Mouse (Mus musculus) gastrocnemius, postnatal 4 days (tissue): ENCODE measurements around the gene Pkp4. TPM values are rescaled to one million over a fixed set of nuclear protein-coding genes. Genes with fewer than 3 reads are reported as not detected.
"Not testable (repeated sequence)": the region's sequence is repeated elsewhere in the genome, so short reads cannot be mapped to it uniquely, and the experiment has no call there.

Experiments used
- DNase-seq, 2 experiments: peaks; one replicate each; pipeline ENCODE4 v3.0.0; 2021 to 2022; ENCODE audit warnings: low spot score in 2 of 2, mixed read lengths in 2 of 2
- total RNA-seq, 2 experiments: library from RNA; stranded (reverse); gene quantifications; 2 replicates each; pipeline ENCODE4 v1.2.3; 2021

Pkp4 gene
- total RNA-seq, 2 experiments from 2014 or later: 41.1 to 41.3 TPM

DNA sequence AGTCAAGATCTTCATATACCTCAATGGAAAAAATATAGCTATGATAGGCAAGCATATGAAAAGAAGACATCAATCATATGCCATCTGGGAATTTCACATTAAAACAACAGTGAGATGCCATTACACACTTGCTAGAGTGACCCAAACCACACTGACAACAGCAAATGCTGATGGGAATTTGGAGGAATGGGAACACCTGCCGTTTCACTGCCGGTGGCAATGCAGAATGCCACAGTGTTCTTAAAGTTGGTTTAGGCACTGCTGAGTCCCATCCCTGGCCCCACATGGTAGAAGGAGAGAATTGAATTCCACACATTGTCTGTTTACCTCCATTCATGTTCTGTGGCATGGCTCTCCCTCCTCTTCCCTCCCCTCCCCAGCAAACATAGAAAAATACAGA is 212.5 kb downstream of the Pkp4 start:
- no peak for DNase-seq

- DNase-seq: no peak
Observed at GRCm38 (mm10) chr2:59378096-59378495, 217.4 kb downstream of the Pkp4 start.

- not testable (repeated sequence) for DNase-seq
Observed at GRCm38 (mm10) chr2:59378861-59379260, 218.2 kb downstream of the Pkp4 start.

- DNase-seq: no peak
Observed at GRCm38 (mm10) chr2:59383231-59383630, 222.6 kb downstream of the Pkp4 start.

DNA sequence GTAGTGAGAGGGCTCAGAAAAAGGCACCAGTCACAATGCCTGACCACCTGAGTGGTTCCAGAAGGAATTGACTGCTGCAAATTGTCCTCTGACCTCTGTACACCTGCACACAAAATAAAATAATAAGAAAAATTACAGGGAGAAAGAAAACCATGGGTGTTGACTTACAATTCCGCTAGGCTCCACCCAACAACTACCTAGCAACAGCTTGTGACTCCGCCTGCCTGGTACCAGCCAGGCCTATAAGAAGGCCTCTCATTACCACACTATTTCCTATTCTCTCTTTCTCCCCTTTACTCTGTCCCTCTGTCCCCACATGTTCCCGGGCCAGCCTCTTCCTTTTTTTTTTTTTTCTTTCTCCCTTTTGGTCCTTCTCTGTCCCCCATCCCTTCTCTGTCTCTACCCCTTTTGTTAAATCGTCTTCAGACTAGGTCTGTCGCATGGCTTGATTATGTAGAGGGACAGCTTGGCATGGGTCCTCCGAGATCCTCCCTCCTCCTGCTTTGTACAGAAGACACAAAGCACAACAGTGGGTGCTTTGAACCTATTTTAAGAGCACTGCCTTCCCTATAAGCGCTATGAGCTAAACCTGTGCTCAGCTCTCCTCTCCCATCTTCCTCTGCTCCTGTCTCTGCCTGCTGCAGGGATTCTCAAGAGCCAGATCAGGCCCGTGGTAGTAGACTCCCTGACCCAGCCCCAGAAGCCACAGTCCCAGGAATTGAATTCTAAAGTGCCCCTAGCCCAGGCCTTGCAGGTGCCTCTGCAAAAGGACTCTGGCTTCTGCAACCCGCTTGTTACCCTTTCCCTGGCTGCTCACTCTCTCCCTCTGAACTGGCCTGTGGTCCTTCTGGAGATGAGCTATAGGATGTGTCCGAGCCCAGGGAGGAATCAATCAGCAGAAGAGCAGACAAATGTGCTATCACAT is 223.5 kb downstream of the Pkp4 start:
- no peak for DNase-seq

- DNase-seq: no peak
Observed at GRCm38 (mm10) chr2:59385211-59385935, 224.7 kb downstream of the Pkp4 start.

DNA sequence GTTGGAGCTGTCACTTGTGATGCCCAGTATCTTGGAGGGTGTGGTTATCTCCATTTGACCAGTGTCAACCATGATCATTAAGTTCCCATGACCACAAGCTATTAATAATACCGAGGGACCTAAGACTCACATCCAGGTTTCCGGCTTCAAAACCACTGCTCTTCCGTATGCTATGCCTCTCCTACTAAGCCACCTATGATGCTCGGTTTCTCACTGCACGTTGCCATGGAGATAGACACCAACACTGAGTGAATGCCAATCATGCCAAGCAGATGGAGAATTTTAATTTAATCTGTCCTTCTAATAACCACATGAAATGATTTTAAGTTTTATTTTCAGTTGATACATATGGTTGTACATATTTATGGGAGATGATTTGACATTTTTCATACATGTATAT is 229.3 kb downstream of the Pkp4 start:
- no peak for DNase-seq

DNA sequence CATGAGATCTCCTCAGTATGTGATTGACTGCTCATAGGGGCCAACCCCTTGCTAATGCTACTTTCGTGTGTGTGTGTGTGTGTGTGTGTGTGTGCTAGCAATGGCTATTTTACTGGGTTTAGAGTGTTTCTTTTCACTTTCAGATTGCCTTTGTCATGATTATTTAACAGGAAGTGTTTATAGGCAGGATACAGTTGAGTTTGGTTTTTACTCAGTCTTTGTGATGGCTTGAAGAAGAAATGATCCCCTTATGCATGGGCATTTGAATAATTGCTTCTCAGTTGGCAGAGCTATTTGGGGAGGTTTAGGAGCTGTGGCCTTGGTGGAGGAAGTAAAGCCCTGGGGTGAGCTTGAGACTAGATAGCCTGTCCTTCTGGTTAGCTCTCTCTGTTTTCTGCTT is 232.5 kb downstream of the Pkp4 start:
- DNase-seq: no peak

- DNase-seq: no peak
Observed at GRCm38 (mm10) chr2:59394651-59395050, 234.0 kb downstream of the Pkp4 start.

DNA sequence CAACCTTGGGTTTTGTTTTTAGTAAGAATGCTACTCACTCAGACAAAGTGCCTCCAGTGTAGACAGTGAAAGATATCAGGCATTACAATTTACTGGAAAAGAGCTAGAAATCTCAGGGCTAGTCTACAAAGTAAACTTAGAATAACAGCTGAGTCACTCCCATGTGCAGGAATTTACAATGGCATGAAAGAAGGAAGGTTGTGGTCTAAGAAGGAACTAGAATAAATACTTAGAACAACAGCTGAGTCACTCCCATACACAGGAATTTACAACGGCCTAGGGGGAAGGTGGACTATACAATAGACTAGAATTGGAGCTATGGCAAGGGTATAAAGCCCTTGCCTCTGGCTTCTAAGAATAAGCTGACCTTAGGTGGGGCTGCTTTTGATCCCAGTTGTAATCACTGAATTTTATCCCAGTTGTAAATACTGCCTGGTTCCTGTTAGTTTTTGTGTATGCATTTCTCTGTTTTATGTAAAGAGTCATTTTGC is 234.6 kb downstream of the Pkp4 start:
- DNase-seq: not testable (repeated sequence)

DNA sequence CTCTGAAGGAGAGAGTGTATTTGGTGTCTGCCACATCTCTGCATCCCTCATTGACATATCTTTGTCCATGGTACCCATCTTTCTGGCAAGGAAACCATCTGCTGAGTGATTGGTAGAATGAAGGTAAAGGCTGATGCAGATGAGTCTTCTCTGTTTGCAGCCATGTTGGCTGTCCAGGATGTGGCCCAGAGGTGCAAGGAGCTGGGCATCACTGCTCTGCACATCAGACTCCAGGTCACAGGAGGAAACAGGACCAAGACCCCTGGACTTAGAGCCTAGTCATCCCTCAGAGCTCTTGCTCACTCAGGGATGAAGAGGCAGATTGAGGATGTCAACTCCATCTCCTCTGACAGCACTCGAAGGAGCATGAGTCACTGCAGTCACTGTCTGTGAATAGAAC is 235.9 kb downstream of the Pkp4 start:
- DNase-seq: no peak

- DNase-seq: no peak
Observed at GRCm38 (mm10) chr2:59397531-59397930, 236.9 kb downstream of the Pkp4 start.

DNA sequence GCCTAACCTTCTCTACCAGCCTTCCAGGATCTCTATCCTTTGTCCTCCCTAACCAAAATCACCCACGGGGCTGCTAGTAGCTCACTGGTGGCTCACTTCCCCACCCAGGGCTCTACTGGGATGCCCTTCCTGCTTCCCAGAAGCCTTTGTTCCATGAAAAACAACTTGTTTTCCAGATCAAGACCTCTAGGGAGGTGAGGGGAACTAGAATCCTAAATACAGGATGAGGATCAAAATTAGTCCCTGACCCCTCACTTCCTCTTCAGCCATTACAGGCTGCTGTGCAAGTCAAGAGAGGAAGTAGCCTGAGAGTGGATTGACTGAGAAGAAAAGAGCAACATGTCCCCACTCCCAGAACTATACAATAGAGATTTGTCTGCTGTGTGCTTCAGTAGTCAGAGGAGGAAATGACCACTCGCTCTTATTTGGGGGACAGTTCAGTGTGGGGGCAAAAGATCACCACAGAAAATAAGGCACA is 240.3 kb downstream of the Pkp4 start:
- no peak for DNase-seq

- no peak for DNase-seq
Observed at GRCm38 (mm10) chr2:59401841-59402461, 241.3 kb downstream of the Pkp4 start.

DNA sequence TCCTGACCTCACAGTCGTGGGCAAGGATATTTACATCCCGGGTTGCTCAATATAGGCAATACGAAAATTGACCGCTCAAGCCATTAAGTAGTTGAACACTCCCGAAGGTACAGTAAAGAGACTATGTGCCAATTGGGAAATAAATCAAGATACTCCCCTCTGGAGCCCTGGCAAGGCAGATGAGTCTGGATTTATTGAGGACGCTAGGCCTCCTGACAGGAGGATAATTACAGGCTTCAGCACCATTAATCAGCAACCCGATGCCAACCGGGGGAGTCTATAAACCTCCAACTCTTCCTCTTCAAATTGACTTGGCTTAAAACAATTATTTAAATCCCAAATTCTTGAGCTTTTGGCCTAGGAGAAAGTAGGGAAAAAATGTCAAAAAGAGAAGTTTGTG is 243.4 kb downstream of the Pkp4 start:
- no peak for DNase-seq

Other genes with a start within 250 kb of the Pkp4 start
- gene Ccdc148, start 167 bp upstream of the Pkp4 start, total RNA-seq: under 1 TPM; 0.37 to 0.70 TPM